Mouse (Mus musculus): ENCODE measurements around the gene Mdfic.
"Not testable (repeated sequence)": the region's sequence is repeated elsewhere in the genome, so short reads cannot be mapped to it uniquely, and the experiment has no call there.

Mdfic gene

DNA sequence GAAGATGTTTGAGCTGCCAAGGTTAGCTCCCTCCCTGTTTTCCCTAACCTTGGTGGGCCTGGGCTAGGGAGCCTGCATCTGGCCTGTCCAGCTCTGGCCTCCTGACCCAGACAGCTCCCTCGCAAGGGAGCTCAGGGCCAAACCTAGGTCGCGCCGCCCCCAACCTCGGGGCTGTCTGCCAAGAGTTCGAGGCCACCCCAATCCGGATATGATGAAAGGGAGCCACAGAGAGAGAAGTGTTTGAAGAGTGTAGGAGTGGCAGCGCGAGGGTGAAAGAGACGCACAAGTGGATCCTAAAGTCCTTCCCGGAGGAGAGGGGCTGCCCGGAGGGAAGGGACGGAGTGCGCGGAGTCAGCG, at the start of gene Mdfic:
Gene Mdfic, plus strand, starts transcription at position 201 of the 357 bp plus-strand sequence.
- in situ Hi-C loops (cut with MboI, MseI): no loop called here

DNA sequence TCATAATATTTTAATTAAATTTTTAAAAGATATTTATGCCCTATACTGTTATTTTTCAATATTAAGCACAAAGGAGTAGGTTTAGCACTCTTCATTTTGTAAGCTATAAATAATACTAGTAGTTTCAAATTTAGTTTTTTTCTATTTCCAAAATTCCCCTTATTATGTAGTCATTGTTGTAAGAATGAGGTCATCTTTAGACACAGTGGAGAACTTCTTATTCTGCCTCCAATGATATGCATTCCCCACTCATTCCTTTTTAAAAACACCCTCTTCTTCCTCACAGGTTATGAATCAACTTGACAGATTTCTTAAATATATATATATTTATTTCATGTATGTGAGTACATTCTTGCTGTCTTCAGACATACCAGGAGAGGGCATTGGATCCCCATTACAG, 49.1 kb upstream of the Mdfic start:
- in situ Hi-C loops (cut with MboI, MseI): loop anchor here (5.0 kb wide), 1 partner anchor 36 kb away; no protein-coding TSS in a partner anchor

GRCm38 (mm10) chr6:15710080-15710479, 10.4 kb upstream of the Mdfic start:
- in situ Hi-C loops (cut with MboI, MseI): no loop called here

GRCm38 (mm10) chr6:15710706-15711105, 9.8 kb upstream of the Mdfic start:
- in situ Hi-C loops (cut with MboI, MseI): no loop called here

- in situ Hi-C loops (cut with MboI, MseI): no loop called here
Measured at GRCm38 (mm10) chr6:15712860-15713385, 7.5 kb upstream of the Mdfic start.

DNA sequence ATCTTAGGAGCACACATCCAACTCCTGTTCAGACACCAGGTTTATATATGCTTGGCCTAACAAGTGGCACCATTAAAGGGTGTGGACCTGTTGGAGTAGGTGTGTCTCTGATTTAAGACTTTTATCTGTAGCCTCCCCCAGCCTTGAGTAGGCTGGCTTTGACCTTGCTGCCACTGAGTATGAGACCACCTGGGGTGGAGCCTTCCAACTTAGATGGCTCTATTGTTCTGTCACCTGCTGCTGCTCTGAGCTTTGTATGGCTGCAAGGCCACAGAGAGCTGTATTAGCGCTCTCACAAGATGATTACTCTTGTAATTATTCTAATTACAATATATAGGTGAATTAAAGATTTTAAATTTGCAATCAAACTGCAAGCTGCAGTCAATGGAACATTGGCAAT, 6.4 kb upstream of the Mdfic start:
- in situ Hi-C loops (cut with MboI, MseI): not testable (repeated sequence)

DNA sequence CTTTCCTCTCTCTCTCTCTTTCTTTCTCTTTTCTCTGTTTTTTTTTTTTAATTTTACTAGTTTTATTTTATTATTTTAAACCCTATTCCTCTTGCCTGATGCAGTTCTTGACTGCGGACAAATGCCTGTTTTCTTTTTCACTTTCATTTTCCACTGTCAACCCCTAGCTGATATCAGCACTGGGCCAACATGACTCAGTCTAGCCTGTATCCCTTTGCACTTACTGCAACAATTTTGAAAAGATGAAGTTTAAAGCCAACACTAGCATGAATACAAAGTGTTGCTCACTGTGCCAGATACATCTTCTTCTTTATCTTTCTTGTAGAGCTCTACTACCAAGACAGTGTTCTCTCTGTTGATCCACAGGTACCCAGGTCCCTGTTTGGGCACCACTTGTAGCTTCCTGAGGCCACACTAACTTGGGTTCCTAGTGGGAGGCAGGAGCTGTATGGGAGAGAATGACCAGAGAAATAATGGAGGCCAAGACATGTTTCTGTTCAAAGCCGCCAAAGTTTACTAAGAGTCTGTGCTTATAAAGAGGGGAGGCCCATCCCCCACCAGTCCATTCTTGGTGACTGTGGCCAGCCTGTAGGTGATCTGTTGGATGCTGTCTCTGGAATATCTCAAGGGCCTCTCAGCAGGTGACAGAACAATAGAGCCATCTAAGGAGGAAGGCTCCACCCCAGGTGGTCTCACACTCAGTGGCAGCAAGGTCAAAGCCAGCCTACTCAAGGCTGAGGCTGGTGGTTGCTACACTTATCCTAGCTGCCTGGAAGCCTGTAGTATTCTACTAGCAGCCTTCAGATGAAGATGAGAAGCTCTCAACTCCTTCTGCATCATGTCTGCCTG, 5.2 kb upstream of the Mdfic start:
- in situ Hi-C loops (cut with MboI, MseI): no loop called here

DNA sequence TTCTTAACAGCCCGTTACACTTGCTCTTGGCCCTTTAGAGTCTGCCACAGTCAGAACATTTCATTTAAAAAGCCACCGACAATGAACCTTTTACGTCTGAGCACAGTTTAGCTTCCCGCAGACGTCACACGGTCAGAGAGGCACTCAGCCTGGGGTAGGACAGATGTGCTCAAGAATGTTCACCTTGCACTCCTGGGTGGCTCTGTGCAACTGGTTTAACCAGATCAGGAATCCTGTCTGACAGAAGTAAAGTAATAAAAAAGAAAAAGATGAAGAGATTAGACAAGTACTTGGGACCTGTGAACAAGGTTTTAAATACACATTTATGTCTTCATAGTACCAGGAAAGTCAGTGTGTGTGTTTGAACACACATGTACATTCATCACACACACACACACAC, 542 bp upstream of the Mdfic start:
- in situ Hi-C loops (cut with MboI, MseI): no loop called here

DNA sequence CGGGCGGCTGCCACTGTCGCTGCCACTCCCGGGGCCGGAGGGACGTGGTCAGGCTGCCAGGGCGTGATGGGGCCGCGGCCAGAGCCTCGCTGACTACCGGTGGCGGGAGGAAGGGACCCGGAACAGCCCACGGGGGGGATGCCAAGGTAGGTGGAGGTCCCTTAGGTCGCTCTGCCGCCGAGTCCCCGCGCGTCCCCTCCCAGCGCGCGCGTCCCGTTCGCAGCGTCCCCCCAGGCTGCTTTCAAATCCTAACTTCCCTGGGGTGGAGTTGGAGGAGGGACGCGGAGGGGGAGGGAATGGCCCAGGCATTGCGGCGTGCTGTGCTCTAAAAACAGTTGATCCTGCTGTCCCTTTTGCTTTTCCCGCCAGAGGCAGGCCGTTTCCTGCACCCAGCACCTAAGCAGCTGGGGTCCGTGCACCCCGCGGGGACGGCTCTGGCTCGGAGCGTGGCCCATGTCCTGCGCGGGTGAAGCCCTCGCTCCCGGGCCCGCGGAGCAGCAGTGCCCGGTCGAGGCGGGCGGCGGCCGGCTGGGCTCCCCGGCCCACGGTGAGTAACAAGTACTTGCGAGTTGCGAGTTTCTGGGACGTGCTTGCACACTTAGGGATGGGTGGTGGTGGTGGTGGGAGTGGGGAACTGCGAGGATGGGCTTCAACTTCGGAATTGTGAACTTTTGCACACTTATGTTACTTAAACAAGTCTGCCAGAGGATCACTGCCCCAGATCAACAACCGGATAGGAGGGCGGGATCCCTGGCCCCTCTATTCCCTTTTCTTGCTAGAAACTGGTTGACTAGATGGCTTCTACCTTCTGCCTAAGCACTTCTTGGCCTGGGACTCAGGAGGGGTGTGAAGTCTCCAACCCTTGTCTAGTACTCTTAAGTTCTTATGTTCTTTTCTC, 606 bp downstream of the Mdfic start:
- in situ Hi-C loops (cut with MboI, MseI): no loop called here

DNA sequence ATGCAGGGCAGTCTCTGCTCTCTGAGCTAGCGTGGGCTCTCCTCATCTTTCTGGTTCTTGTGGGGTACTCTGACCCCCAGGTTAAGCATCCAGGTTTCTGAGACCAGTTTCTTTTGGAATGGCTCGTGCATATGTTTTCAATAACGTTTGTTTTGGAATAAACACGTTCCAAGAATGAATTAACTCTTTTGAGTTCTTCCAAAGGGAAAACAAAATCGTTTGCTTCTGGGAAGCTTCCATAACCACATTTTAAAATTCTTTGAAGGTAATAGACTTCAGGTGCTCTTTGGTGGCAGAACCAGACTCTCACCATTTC, 1.2 kb downstream of the Mdfic start:
- in situ Hi-C loops (cut with MboI, MseI): no loop called here

- in situ Hi-C loops (cut with MboI, MseI): not testable (repeated sequence)
Measured at GRCm38 (mm10) chr6:15722631-15723030, 2.2 kb downstream of the Mdfic start.

DNA sequence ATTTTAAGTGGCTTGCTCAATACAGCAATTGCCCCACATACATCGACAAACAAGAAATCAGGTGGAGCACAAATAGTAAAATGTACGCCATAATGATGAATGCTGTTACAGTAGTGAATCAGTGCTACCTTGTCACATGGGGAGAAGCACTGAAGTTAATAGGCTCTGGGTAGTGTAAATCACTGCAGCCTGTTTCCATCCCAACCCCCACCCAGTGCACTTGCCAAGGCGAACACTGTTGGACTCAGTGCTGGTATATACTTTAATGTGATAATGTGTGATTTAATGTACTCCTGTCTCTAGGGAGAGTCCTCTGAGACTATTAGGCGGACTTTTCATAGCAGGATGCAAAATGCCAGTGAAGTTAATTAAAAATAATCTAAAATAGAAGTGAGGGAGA, 3.8 kb downstream of the Mdfic start:
- in situ Hi-C loops (cut with MboI, MseI): no loop called here

GRCm38 (mm10) chr6:15726422-15726821, 6.0 kb downstream of the Mdfic start:
- in situ Hi-C loops (cut with MboI, MseI): loop anchor here (5.0 kb wide), 1 partner anchor 66 kb away; no protein-coding TSS in a partner anchor

- in situ Hi-C loops (cut with MboI, MseI): loop anchor here (5.0 kb wide), 1 partner anchor 64 kb away; no protein-coding TSS in a partner anchor
Measured at GRCm38 (mm10) chr6:15727681-15728410, 7.4 kb downstream of the Mdfic start.

- in situ Hi-C loops (cut with MboI, MseI): loop anchor here (5.0 kb wide), 1 partner anchor 63 kb away; no protein-coding TSS in a partner anchor
Measured at GRCm38 (mm10) chr6:15728844-15729577, 8.6 kb downstream of the Mdfic start.

- in situ Hi-C loops (cut with MboI, MseI): no loop called here
Measured at GRCm38 (mm10) chr6:15730258-15730657, 9.8 kb downstream of the Mdfic start.

- in situ Hi-C loops (cut with MboI, MseI): no loop called here
Measured at GRCm38 (mm10) chr6:15730666-15731065, 10.2 kb downstream of the Mdfic start.

DNA sequence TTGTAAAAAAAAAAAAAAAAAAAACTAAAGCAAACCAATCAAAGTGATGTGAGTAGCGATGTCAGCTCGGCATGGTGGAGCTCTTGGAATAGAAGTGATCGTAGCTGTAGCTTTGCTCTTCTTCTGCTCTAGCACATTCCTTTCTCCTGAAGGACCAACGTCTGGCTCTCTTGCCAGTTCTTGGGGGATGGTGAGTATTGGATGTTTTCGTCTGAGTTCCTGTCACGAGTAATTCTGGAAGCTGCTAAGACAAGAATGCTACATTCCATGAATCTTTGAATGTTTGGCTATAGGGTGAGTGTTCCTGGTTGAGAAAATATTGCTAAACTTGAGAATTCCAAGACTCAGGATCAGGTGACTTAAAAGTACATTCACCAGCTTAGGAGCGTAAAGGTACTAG, 11.0 kb downstream of the Mdfic start:
- in situ Hi-C loops (cut with MboI, MseI): no loop called here

GRCm38 (mm10) chr6:15737312-15737911, 17.0 kb downstream of the Mdfic start:
- in situ Hi-C loops (cut with MboI, MseI): no loop called here

DNA sequence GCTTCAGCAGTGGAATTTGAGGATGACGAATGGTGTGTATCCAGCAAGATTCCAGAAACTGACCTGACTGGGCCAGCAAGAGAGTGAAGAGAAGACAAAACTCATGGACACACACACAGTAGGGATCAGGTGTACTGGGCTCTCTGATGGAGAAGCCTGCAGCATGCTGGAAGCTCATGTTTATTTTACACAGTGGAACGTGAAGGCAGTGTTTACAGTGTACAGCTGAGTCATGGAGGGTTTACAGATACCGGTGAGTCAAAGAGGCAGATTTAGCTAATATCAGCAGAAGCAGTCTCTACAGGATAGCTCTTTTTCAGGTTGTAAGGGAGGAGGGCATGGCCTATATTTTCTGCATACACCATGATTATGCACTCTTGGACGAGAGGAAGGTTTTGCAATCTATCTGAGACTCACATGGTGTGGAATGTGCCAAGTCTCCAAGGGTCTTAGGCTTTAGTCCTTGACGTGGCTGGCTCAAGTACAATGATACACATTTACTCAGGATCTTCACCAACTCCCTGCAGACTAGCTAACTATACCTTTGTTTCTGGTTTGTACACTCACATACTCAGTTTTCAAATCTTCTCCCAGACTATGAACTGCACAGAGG, 18.0 kb downstream of the Mdfic start:
- in situ Hi-C loops (cut with MboI, MseI): no loop called here

Data from T-helper 1 cell (primary cell).